Mouse (Mus musculus) forebrain, embryonic 13.5 days (tissue): ENCODE results near the gene Ehd2. TPM values are rescaled to one million over a fixed set of nuclear protein-coding genes. Genes with fewer than 3 reads are reported as not detected.

Experiments used
- ATAC-seq: fragments of 200-750 bp; cut with Nextera tagmentation; 2 replicates; pipeline ENCODE4 v1.8.0; 2017
- H3K27ac ChIP-seq: fragments of 300-500 bp; sonication (generic); 2 replicates; pipeline ENCODE4 v1.5.1; 2015; ENCODE audit warnings: inconsistent platforms, mild to moderate bottlenecking, moderate library complexity
- H3K27me3 ChIP-seq: fragments of 300-500 bp; sonication (generic); 2 replicates; pipeline ENCODE4 v1.6.1; 2015; ENCODE audit warnings: mild to moderate bottlenecking, inconsistent platforms
- H3K36me3 ChIP-seq: fragments of 300-500 bp; sonication (generic); 2 replicates; pipeline ENCODE4 v1.6.1; 2015; ENCODE audit warnings: mild to moderate bottlenecking, inconsistent platforms; ENCODE audit not compliant: poor library complexity, severe bottlenecking
- H3K4me1 ChIP-seq: fragments of 300-500 bp; sonication (generic); 2 replicates; pipeline ENCODE4 v1.6.1; 2015; ENCODE audit warnings: inconsistent platforms
- H3K4me2 ChIP-seq: fragments of 300-500 bp; sonication (generic); 2 replicates; pipeline ENCODE4 v1.6.1; 2015; ENCODE audit warnings: inconsistent platforms, mild to moderate bottlenecking, moderate library complexity
- H3K4me3 ChIP-seq: fragments of 300-500 bp; sonication (generic); 2 replicates; pipeline ENCODE4 v1.5.1; 2015; ENCODE audit warnings: mild to moderate bottlenecking, inconsistent platforms
- H3K9ac ChIP-seq: fragments of 300-500 bp; sonication (generic); 2 replicates; pipeline ENCODE4 v1.6.1; 2015; ENCODE audit warnings: mild to moderate bottlenecking, inconsistent platforms
- H3K9me3 ChIP-seq: fragments of 300-500 bp; sonication (generic); replicated peaks from 2 replicates; pipeline ENCODE4 v1.6.1; 2016; ENCODE audit warnings: inconsistent platforms
- WGBS: fragments of 180-500 bp; shearing (Covaris S2); methylation state at CpG from one replicate; pipeline ENCODE4 v1.1.7; 2015; 5-methylcytosine and 5-hydroxymethylcytosine counted together
- polyA plus RNA-seq: library from polyadenylated mRNA; unstranded; fragments of >200 nt; fragmentation: Nextera tagmentation; extraction: Ambion mirVana; gene quantifications from 2 replicates; pipeline ENCODE4 v1.2.1, GENCODE M21; 2015

The Ehd2 gene
- polyA plus RNA-seq, 1 experiment from 2014 or later = 3.6 TPM

DNA sequence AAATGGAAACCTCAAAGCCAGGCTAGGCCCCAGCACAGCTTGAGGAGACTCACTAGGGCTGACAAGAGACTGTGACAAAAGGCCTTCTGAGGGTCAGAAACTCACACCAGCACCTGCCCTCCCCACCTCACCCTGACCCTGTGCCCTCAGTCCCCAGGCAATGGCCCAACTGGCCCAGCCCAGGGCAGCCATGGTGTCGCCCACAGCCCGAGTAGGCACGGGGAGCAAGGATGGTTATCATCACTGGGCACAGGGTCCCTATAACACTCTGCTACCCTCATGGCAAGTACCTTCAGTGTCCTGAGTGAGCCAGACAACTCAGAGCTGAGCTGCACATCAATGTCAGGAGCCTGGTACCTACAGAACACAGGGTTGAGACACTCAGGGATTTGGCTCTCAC is 28.7 kb downstream of the Ehd2 start:
- 93% methylated on average over 3 of the region's 3 CpGs for WGBS
- H3K9ac ChIP-seq = no peak overlapping the region
- H3K36me3 ChIP-seq = peaks cover 90% of the 10 kb centered on the region
- no peaks in the 10 kb centered on the region for H3K4me1 ChIP-seq
- H3K27ac ChIP-seq = no peak overlapping the region
- H3K9me3 ChIP-seq = no peaks in the 10 kb centered on the region
- no peak for ATAC-seq
- H3K4me3 ChIP-seq = no peak overlapping the region
- no peak overlapping the region for H3K4me2 ChIP-seq
- no peaks in the 10 kb centered on the region for H3K27me3 ChIP-seq

DNA sequence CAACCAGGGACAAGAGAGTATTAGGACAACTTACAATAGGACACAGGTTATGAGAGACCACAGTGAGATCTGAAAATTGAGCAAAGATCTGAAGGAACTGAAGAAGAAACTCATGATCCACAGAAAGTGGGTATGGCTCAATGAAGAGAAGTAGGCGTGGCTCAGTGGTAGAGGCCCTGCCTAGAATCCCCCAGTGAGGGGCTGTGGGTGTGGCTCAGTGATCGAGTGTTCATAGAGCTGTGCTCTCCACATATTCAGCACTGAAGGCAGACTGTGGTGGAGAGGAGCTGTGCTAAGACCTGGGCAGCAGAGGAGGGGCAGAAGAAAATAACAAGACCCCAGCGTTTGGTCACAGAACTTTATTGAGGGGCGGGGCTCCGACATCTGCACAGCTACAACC is 29.9 kb downstream of the Ehd2 start:
- no peak overlapping the region for H3K4me3 ChIP-seq
- ATAC-seq = peak; percentile 30; the same call in 1 of the 2 replicates
- H3K27me3 ChIP-seq = no peaks in the 10 kb centered on the region
- no peak overlapping the region for H3K4me2 ChIP-seq
- H3K27ac ChIP-seq = no peak overlapping the region
- H3K4me1 ChIP-seq = no peaks in the 10 kb centered on the region
- H3K9ac ChIP-seq = no peak overlapping the region
- no peaks in the 10 kb centered on the region for H3K9me3 ChIP-seq
- 90% methylated on average over 5 of the region's 5 CpGs for WGBS
- H3K36me3 ChIP-seq = peaks cover 79% of the 10 kb centered on the region

DNA sequence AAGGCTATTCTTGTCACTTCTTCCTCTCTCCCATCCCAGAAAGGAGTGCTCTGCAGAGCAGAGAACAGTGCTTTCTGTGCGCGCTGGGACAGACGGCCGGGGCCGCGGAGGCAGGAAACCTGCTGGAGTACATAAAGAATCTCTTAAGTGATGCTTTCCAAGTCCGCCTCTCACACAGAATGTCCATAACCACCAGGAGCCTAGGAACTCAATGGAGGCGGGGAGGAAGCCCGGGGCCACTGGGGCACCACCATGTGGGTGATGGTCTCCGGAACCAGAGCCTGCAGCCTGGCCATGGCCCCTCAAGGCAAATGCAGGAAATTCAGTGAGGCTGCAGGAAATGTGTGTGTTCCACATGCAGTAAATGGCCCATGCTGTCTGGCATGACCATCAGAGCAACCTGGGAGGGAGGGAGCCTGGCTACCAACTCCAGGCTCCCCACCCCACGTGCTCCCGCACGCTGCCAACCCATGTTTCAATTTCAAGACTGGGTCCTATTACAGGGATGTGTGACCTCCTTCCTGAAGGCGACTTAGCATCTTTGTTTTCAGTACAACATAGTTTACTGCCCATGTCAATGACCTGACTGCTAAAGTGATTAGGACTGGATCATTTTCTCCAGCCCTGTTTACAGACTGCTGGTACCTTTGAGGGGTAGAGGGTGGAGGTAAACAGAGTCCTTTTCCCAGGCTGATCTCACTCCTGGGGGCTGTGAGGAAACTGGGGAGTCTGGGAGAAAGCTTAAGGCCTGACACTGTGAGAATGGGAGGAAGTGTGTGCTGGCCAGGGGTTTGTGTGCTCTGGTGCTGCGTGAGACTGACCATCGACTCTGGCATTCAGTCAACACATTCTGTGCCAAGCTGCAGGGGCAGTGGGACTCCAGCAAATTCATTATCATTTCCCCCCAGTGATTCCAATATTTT is 33.7 kb downstream of the Ehd2 start:
- no peak overlapping the region for H3K27ac ChIP-seq
- H3K27me3 ChIP-seq = no peaks in the 10 kb centered on the region
- H3K4me3 ChIP-seq = no peak overlapping the region
- H3K4me1 ChIP-seq = no peaks in the 10 kb centered on the region
- H3K9me3 ChIP-seq = no peaks in the 10 kb centered on the region
- H3K4me2 ChIP-seq = no peak overlapping the region
- ATAC-seq = no peak
- peaks cover 41% of the 10 kb centered on the region for H3K36me3 ChIP-seq
- H3K9ac ChIP-seq = no peak overlapping the region
- WGBS = 67% methylated on average over 16 of the region's 16 CpGs

DNA sequence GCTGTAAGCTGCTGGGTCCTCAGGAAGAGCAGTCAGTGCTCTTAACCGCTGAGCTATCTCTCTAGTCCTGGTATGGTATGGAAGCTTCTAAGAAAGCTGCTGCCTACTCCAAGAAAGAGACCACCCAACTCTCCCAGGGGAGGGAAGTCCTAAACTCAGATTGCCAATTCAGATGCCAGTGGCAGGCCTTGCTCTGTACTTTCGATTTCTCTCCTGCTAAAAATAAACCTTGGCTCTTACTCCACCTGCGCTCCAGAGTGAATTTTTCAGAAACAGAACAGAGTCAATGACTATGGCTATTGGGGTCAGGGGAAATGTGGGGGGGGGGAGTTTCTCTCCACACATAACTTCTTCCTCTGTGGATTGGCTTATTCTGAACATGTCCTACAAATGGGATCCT is 35.7 kb downstream of the Ehd2 start:
- H3K4me2 ChIP-seq = no peak overlapping the region
- no peaks in the 10 kb centered on the region for H3K9me3 ChIP-seq
- peaks cover 21% of the 10 kb centered on the region for H3K36me3 ChIP-seq
- H3K4me3 ChIP-seq = no peak overlapping the region
- no peaks in the 10 kb centered on the region for H3K27me3 ChIP-seq
- WGBS = 84% methylated on average over 3 of the region's 3 CpGs
- no peak overlapping the region for H3K27ac ChIP-seq
- H3K9ac ChIP-seq = no peak overlapping the region
- no peaks in the 10 kb centered on the region for H3K4me1 ChIP-seq
- ATAC-seq = no peak

DNA sequence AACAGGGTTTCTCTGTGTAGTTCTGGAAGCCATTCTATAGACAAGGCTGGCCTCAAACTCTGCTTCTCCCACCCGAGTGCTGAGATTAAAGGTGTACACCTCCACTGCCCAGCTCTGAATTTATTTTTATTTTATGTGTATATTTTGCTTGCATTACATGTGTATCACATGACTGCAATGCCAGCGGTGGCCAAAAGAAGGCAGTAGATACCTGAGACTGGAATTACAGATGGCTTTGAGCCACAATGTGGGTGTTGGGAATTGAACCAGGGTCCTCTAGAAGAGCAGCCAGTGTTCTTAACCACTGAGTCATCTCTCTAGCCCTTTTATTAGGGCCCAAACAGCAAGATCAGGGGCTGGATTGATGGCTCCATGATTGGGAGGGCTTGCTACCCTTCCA is 36.8 kb downstream of the Ehd2 start:
- H3K9ac ChIP-seq = no peak overlapping the region
- H3K27ac ChIP-seq = no peak overlapping the region
- no peak for ATAC-seq
- H3K4me2 ChIP-seq = no peak overlapping the region
- H3K27me3 ChIP-seq = no peaks in the 10 kb centered on the region
- no peaks in the 10 kb centered on the region for H3K9me3 ChIP-seq
- 56% methylated on average over 2 of the region's 2 CpGs for WGBS
- H3K4me3 ChIP-seq = no peak overlapping the region
- H3K4me1 ChIP-seq = no peaks in the 10 kb centered on the region
- peaks cover 10% of the 10 kb centered on the region for H3K36me3 ChIP-seq

GRCm38 (mm10) chr7:15929910-15930309 is 37.5 kb downstream of the Ehd2 start:
- Histone ChIP-seq H3K27me3 (no peaks in the 10 kb centered on the region), H3K36me3 (peaks cover 4% of the 10 kb centered on the region), H3K27ac (no peak overlapping the region), H3K9me3 (no peaks in the 10 kb centered on the region), H3K4me2 (no peak overlapping the region), H3K9ac (no peak overlapping the region), H3K4me1 (no peaks in the 10 kb centered on the region), H3K4me3 (no peak overlapping the region)
- WGBS = 32% methylated on average over 4 of the region's 4 CpGs
- no peak for ATAC-seq

GRCm38 (mm10) chr7:15922220-15922773 is 45.1 kb downstream of the Ehd2 start, which contains the start of gene Selenow:
TSS of gene Selenow (minus strand) at chr7:15922402.
- H3K9ac ChIP-seq = peak within 1 kb of the TSS; percentile 84
- peak; percentile 97 for ATAC-seq
- H3K4me2 ChIP-seq = peak within 1 kb of the TSS; percentile 84
- no peaks in the 10 kb centered on the region for H3K27me3 ChIP-seq
- peak within 1 kb of the TSS; percentile 82 for H3K27ac ChIP-seq
- H3K9me3 ChIP-seq = no peaks in the 10 kb centered on the region
- H3K4me1 ChIP-seq = peaks cover 23% of the 10 kb centered on the region
- H3K4me3 ChIP-seq = peak within 1 kb of the TSS; percentile 79
- H3K36me3 ChIP-seq = peaks cover 30% of the 10 kb centered on the region
- under 1% methylated on average over 33 of the region's 33 CpGs for WGBS

- peak overlapping the region; percentile 84 for H3K4me2 ChIP-seq
- H3K9ac ChIP-seq = peak overlapping the region; percentile 84
- peak overlapping the region; percentile 82 for H3K27ac ChIP-seq
- peaks cover 23% of the 10 kb centered on the region for H3K4me1 ChIP-seq
- no peaks in the 10 kb centered on the region for H3K9me3 ChIP-seq
- no peaks in the 10 kb centered on the region for H3K27me3 ChIP-seq
- H3K4me3 ChIP-seq = peak overlapping the region; percentile 79
- WGBS = 0% methylated on average over 10 of the region's 10 CpGs
- ATAC-seq = peak; percentile 60
- H3K36me3 ChIP-seq = peaks cover 35% of the 10 kb centered on the region
These were observed 45.6 kb downstream of the Ehd2 start for GRCm38 (mm10) chr7:15921796-15922195.

DNA sequence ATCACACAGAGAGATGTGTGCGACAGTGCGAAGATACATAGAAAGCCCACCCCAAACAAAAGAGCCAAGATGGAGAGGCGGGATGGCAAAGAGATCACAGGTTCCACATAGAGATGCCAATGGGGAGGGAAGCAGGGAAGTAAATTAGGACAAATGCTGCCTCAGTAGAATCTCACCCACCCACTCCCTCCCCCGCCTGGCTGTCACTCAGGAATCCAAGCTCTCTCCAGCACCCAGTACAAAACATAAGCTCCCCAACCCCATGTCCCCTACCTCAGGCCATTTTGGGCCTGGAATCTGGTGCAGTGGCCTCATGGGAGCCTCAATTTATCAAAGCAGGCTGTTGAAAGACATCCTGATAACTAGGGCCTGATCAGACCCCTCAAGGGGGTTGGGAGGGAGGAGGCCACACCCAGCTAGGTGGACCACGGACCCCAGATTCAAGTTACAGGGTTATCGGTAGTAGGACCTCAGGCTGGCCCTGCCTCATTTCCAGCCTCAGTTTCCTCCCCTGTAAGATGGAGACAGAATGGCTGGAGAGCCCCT is 46.6 kb downstream of the Ehd2 start:
- Histone ChIP-seq H3K9me3 (no peaks in the 10 kb centered on the region), H3K9ac (peak overlapping the region; percentile 84), H3K36me3 (peaks cover 42% of the 10 kb centered on the region), H3K27ac (0 out of 2 replicates have a peak overlapping the region, but pooled peaks have one; percentile 6), H3K27me3 (no peaks in the 10 kb centered on the region), H3K4me1 (peaks cover 23% of the 10 kb centered on the region), H3K4me3 (peak overlapping the region; percentile 79), H3K4me2 (peak overlapping the region; percentile 84)
- WGBS = 85% methylated on average over 6 of the region's 6 CpGs
- no peak for ATAC-seq

DNA sequence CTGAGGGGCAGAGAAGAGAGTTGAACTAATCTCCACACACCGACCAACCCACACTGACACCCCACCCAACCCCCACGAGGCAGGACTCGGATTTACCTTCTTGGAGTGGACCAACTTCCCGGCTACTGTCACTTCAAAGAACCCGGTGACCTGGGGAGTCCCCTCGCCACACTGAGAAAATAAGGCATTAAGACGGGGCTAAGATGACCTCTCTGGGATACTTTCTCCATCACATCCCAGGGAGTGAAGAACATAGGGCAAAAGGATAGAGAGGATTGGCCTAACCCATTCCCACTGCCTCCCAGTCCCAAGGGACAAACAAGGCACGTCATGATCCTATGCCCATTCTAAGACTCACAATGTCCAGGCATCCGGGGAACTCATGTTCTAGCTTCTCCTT is 47.4 kb downstream of the Ehd2 start:
- H3K4me1 ChIP-seq = peaks cover 23% of the 10 kb centered on the region
- H3K4me3 ChIP-seq = peak overlapping the region; percentile 79
- 96% methylated on average over 9 of the region's 9 CpGs for WGBS
- H3K27ac ChIP-seq = peak overlapping the region; percentile 31; the same call in 1 of the 2 replicates
- no peak for ATAC-seq
- peak overlapping the region; percentile 84 for H3K4me2 ChIP-seq
- H3K27me3 ChIP-seq = no peaks in the 10 kb centered on the region
- no peak overlapping the region for H3K9ac ChIP-seq
- no peaks in the 10 kb centered on the region for H3K9me3 ChIP-seq
- peaks cover 42% of the 10 kb centered on the region for H3K36me3 ChIP-seq

- ATAC-seq = no peak
- Histone ChIP-seq H3K4me2 (no peak overlapping the region), H3K9ac (no peak overlapping the region), H3K27me3 (no peaks in the 10 kb centered on the region), H3K9me3 (no peaks in the 10 kb centered on the region), H3K4me1 (peaks cover 23% of the 10 kb centered on the region), H3K36me3 (peaks cover 42% of the 10 kb centered on the region), H3K4me3 (no peak overlapping the region), H3K27ac (no peak overlapping the region)
These were observed 49.0 kb downstream of the Ehd2 start for GRCm38 (mm10) chr7:15918371-15918770.

GRCm38 (mm10) chr7:15916996-15917395 is 50.4 kb downstream of the Ehd2 start:
- Histone ChIP-seq H3K27me3 (no peaks in the 10 kb centered on the region), H3K4me3 (no peak overlapping the region), H3K9ac (no peak overlapping the region), H3K27ac (no peak overlapping the region), H3K4me2 (no peak overlapping the region), H3K36me3 (peaks cover 42% of the 10 kb centered on the region), H3K4me1 (peaks cover 17% of the 10 kb centered on the region), H3K9me3 (no peaks in the 10 kb centered on the region)
- WGBS = 82% methylated on average over 4 of the region's 4 CpGs
- no peak for ATAC-seq
